Mouse (Mus musculus): ENCODE data around the gene Dnase1l3. TPM values are rescaled to one million over a fixed set of nuclear protein-coding genes. Genes with fewer than 3 reads are reported as not detected.

Dnase1l3 gene
- polyA plus RNA-seq, 1 experiment: 69.9 TPM

- TF ChIP-seq CTCF (IDR thresholded peaks at IDR 0.05; ENCODE audit: extremely low read depth, insufficient read depth, insufficient read length, insufficient replicate concordance) (no peak), POLR2A (IDR thresholded peaks at IDR 0.05; ENCODE audit: low read depth, low read length) (no peak)
- Histone ChIP-seq H3K27ac (ENCODE audit: insufficient read depth, low read length) (no peak overlapping the region), H3K36me3 (ENCODE audit: control insufficient read depth, insufficient read depth, low read length) (no peaks in the 10 kb centered on the region), H3K4me3 (ENCODE audit: extremely low read depth, insufficient read depth, insufficient read length) (no peak overlapping the region), H3K27me3 (ENCODE audit: control insufficient read depth, insufficient read depth, low read length) (no peaks in the 10 kb centered on the region), H3K4me1 (ENCODE audit: control insufficient read depth, insufficient read depth, insufficient read length) (peaks cover 2% of the 10 kb centered on the region; the same call in 1 of the 2 replicates)
- WGBS: 91% methylated on average over 1 of the region's 1 CpGs
- DNase-seq (ENCODE audit: low read depth in 1 of 2, low spot score in 2 of 2): no peak
Observed at GRCm38 (mm10) chr14:7981226-7981625, 13.1 kb downstream of the Dnase1l3 start.

DNA sequence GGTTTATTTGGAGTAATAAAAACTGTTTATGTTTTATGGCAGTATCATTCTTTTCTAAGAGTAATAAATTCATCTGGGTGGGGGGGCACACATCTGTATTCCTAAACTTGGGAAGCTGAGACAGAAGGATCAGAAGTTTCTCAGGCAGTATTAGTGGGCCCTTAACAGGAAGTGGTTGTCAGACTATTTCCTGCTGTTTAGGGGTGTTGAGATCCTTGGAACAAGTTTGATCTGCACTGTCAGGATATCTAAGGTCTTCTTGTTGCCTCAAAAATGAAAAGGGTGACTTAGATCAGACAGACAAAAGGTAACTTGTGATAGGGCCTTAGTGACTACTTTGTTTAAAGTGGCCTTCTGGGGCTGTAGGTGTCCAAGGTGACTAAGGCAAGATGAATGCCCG lies 16.2 kb downstream of the Dnase1l3 start:
- no peak overlapping the region for H3K4me3 ChIP-seq (ENCODE audit: extremely low read depth, insufficient read depth, insufficient read length)
- H3K27ac ChIP-seq (ENCODE audit: insufficient read depth, low read length): no peak overlapping the region
- no peak for DNase-seq (ENCODE audit: low read depth in 1 of 2, low spot score in 2 of 2)
- WGBS: 90% methylated on average over 1 of the region's 1 CpGs
- H3K27me3 ChIP-seq (ENCODE audit: control insufficient read depth, insufficient read depth, low read length): no peaks in the 10 kb centered on the region
- peaks cover 2% of the 10 kb centered on the region; the same call in 1 of the 2 replicates for H3K4me1 ChIP-seq (ENCODE audit: control insufficient read depth, insufficient read depth, insufficient read length)
- H3K36me3 ChIP-seq (ENCODE audit: control insufficient read depth, insufficient read depth, low read length): no peaks in the 10 kb centered on the region
- no peak for TF ChIP-seq POLR2A (IDR thresholded peaks at IDR 0.05; ENCODE audit: low read depth, low read length)
- TF ChIP-seq CTCF (IDR thresholded peaks at IDR 0.05; ENCODE audit: extremely low read depth, insufficient read depth, insufficient read length, insufficient replicate concordance): no peak

GRCm38 (mm10) chr14:7977471-7977870 lies 16.9 kb downstream of the Dnase1l3 start:
- 90% methylated on average over 1 of the region's 1 CpGs for WGBS
- TF ChIP-seq POLR2A (IDR thresholded peaks at IDR 0.05; ENCODE audit: low read depth, low read length) (no peak), CTCF (IDR thresholded peaks at IDR 0.05; ENCODE audit: extremely low read depth, insufficient read depth, insufficient read length, insufficient replicate concordance) (no peak)
- Histone ChIP-seq H3K27ac (ENCODE audit: insufficient read depth, low read length) (no peak overlapping the region), H3K4me1 (ENCODE audit: control insufficient read depth, insufficient read depth, insufficient read length) (peaks cover 2% of the 10 kb centered on the region; the same call in 1 of the 2 replicates), H3K4me3 (ENCODE audit: extremely low read depth, insufficient read depth, insufficient read length) (no peak overlapping the region), H3K27me3 (ENCODE audit: control insufficient read depth, insufficient read depth, low read length) (no peaks in the 10 kb centered on the region), H3K36me3 (ENCODE audit: control insufficient read depth, insufficient read depth, low read length) (no peaks in the 10 kb centered on the region)
- DNase-seq (ENCODE audit: low read depth in 1 of 2, low spot score in 2 of 2): no peak

GRCm38 (mm10) chr14:7975177-7975576 lies 19.2 kb downstream of the Dnase1l3 start:
- 91% methylated on average over 6 of the region's 6 CpGs for WGBS
- Histone ChIP-seq H3K27me3 (ENCODE audit: control insufficient read depth, insufficient read depth, low read length) (no peaks in the 10 kb centered on the region), H3K4me3 (ENCODE audit: extremely low read depth, insufficient read depth, insufficient read length) (no peak overlapping the region), H3K4me1 (ENCODE audit: control insufficient read depth, insufficient read depth, insufficient read length) (peaks cover 2% of the 10 kb centered on the region; the same call in 1 of the 2 replicates), H3K27ac (ENCODE audit: insufficient read depth, low read length) (no peak overlapping the region), H3K36me3 (ENCODE audit: control insufficient read depth, insufficient read depth, low read length) (no peaks in the 10 kb centered on the region)
- TF ChIP-seq POLR2A (IDR thresholded peaks at IDR 0.05; ENCODE audit: low read depth, low read length) (no peak), CTCF (IDR thresholded peaks at IDR 0.05; ENCODE audit: extremely low read depth, insufficient read depth, insufficient read length, insufficient replicate concordance) (no peak)
- no peak for DNase-seq (ENCODE audit: low read depth in 1 of 2, low spot score in 2 of 2)

GRCm38 (mm10) chr14:7974643-7975042 lies 19.7 kb downstream of the Dnase1l3 start:
- no peak for DNase-seq (ENCODE audit: low read depth in 1 of 2, low spot score in 2 of 2)
- H3K27me3 ChIP-seq (ENCODE audit: control insufficient read depth, insufficient read depth, low read length): no peaks in the 10 kb centered on the region
- 89% methylated on average over 1 of the region's 1 CpGs for WGBS
- peaks cover 2% of the 10 kb centered on the region; the same call in 1 of the 2 replicates for H3K4me1 ChIP-seq (ENCODE audit: control insufficient read depth, insufficient read depth, insufficient read length)
- no peak overlapping the region for H3K27ac ChIP-seq (ENCODE audit: insufficient read depth, low read length)
- H3K36me3 ChIP-seq (ENCODE audit: control insufficient read depth, insufficient read depth, low read length): no peaks in the 10 kb centered on the region
- no peak overlapping the region for H3K4me3 ChIP-seq (ENCODE audit: extremely low read depth, insufficient read depth, insufficient read length)
- no peak for TF ChIP-seq CTCF (IDR thresholded peaks at IDR 0.05; ENCODE audit: extremely low read depth, insufficient read depth, insufficient read length, insufficient replicate concordance)
- TF ChIP-seq POLR2A (IDR thresholded peaks at IDR 0.05; ENCODE audit: low read depth, low read length): no peak

- no peaks in the 10 kb centered on the region for H3K4me1 ChIP-seq (ENCODE audit: control insufficient read depth, insufficient read depth, insufficient read length)
- no peaks in the 10 kb centered on the region for H3K27me3 ChIP-seq (ENCODE audit: control insufficient read depth, insufficient read depth, low read length)
- TF ChIP-seq CTCF (IDR thresholded peaks at IDR 0.05; ENCODE audit: extremely low read depth, insufficient read depth, insufficient read length, insufficient replicate concordance) (no peak), POLR2A (IDR thresholded peaks at IDR 0.05; ENCODE audit: low read depth, low read length) (no peak)
- no peaks in the 10 kb centered on the region for H3K36me3 ChIP-seq (ENCODE audit: control insufficient read depth, insufficient read depth, low read length)
- WGBS: 46% methylated on average over 10 of the region's 10 CpGs
- no peak for DNase-seq (ENCODE audit: low read depth in 1 of 2, low spot score in 2 of 2)
- no peak overlapping the region for H3K27ac ChIP-seq (ENCODE audit: insufficient read depth, low read length)
- H3K4me3 ChIP-seq (ENCODE audit: extremely low read depth, insufficient read depth, insufficient read length): no peak overlapping the region
Observed at GRCm38 (mm10) chr14:7971889-7972493, 22.4 kb downstream of the Dnase1l3 start.

GRCm38 (mm10) chr14:7964219-7964889 lies 30.0 kb downstream of the Dnase1l3 start:
- H3K4me3 ChIP-seq (ENCODE audit: extremely low read depth, insufficient read depth, insufficient read length): no peak overlapping the region
- no peaks in the 10 kb centered on the region for H3K36me3 ChIP-seq (ENCODE audit: control insufficient read depth, insufficient read depth, low read length)
- TF ChIP-seq CTCF (IDR thresholded peaks at IDR 0.05; ENCODE audit: extremely low read depth, insufficient read depth, insufficient read length, insufficient replicate concordance): peak; percentile 76; the same call in 1 of the 2 replicates
- no peak for TF ChIP-seq POLR2A (IDR thresholded peaks at IDR 0.05; ENCODE audit: low read depth, low read length)
- no peaks in the 10 kb centered on the region for H3K4me1 ChIP-seq (ENCODE audit: control insufficient read depth, insufficient read depth, insufficient read length)
- WGBS: 56% methylated on average over 11 of the region's 11 CpGs
- H3K27me3 ChIP-seq (ENCODE audit: control insufficient read depth, insufficient read depth, low read length): no peaks in the 10 kb centered on the region
- peak; percentile 39 to 57 for DNase-seq (ENCODE audit: low read depth in 1 of 2, low spot score in 2 of 2)
- H3K27ac ChIP-seq (ENCODE audit: insufficient read depth, low read length): no peak overlapping the region

Data from spleen, adult 2 months (tissue).